Mouse (Mus musculus) lung, adult 2 months (tissue): ENCODE measurements around the gene Bcl11a.

Experiments used
- CTCF ChIP-seq: fragments of 200-500 bp; IDR thresholded peaks from 2 replicates; pipeline ENCODE4 v1.5.1; 2011; ENCODE audit warnings: mild to moderate bottlenecking, low read length, control low read depth; ENCODE audit not compliant: insufficient read depth
- POLR2A ChIP-seq: fragments of 200-500 bp; IDR thresholded peaks from 2 replicates; pipeline ENCODE4 v1.6.1; 2011; ENCODE audit warnings: low read depth, mild to moderate bottlenecking, control low read depth, low read length, borderline replicate concordance; ENCODE audit errors: extremely low read depth

- TF ChIP-seq CTCF (no peak), POLR2A (no peak)
Observed at GRCm38 (mm10) chr11:24146437-24146836, 68.6 kb downstream of the Bcl11a start.
